Mouse (Mus musculus) E14TG2a.4 (cell line): ENCODE measurements around the gene Col6a6.
A peak's percentile ranks its signal among the peaks of the same experiment; 100 is the strongest.

Experiments
- H3K27me3 ChIP-seq: 2 replicates; pipeline ENCODE4 v1.6.1; 2014; ENCODE audit warnings: low read length, control low read depth; ENCODE audit not compliant: insufficient read depth
- H3K36me3 ChIP-seq: 2 replicates; pipeline ENCODE4 v1.6.1; 2014; ENCODE audit warnings: low read length, control low read depth; ENCODE audit not compliant: insufficient read depth
- H3K4me1 ChIP-seq: replicated peaks from 2 replicates; pipeline ENCODE4 v1.6.1; 2014; ENCODE audit warnings: low read depth, low read length, control low read depth
- H3K4me3 ChIP-seq: replicated peaks from 2 replicates; pipeline ENCODE4 v1.5.1; 2014; ENCODE audit warnings: mild to moderate bottlenecking, low read length
- H3K9me3 ChIP-seq: 2 replicates; pipeline ENCODE4 v1.6.1; 2014; ENCODE audit warnings: low read length, control low read depth
- CTCF ChIP-seq: conservative IDR thresholded peaks from 2 replicates; pipeline ENCODE4 v1.5.1; 2014; ENCODE audit warnings: low read length
- NANOG ChIP-seq: IDR thresholded peaks from 2 replicates; pipeline ENCODE4 v1.6.1; 2014; ENCODE audit warnings: borderline replicate concordance, low read length, mixed read lengths
- POU5F1 ChIP-seq: IDR thresholded peaks from 2 replicates; pipeline ENCODE4 v1.6.1; 2014; ENCODE audit warnings: low read length, borderline replicate concordance

The Col6a6 gene

GRCm38 (mm10) chr9:105692472-105692871 is 135.5 kb downstream of the Col6a6 start:
- Histone ChIP-seq H3K4me3 (peak overlapping the region; percentile 59), H3K4me1 (peaks cover 17% of the 10 kb centered on the region), H3K36me3 (peaks cover 17% of the 10 kb centered on the region), H3K27me3 (no peaks in the 10 kb centered on the region), H3K9me3 (no peaks in the 10 kb centered on the region)
- no peak for TF ChIP-seq NANOG
- no peak for TF ChIP-seq CTCF
- no peak for TF ChIP-seq POU5F1

- H3K36me3 ChIP-seq = peaks cover 47% of the 10 kb centered on the region
- H3K4me3 ChIP-seq = no peak overlapping the region
- H3K4me1 ChIP-seq = peaks cover 17% of the 10 kb centered on the region
- no peaks in the 10 kb centered on the region for H3K27me3 ChIP-seq
- H3K9me3 ChIP-seq = no peaks in the 10 kb centered on the region
- no peak for TF ChIP-seq POU5F1
- no peak for TF ChIP-seq NANOG
- no peak for TF ChIP-seq CTCF
Observed at GRCm38 (mm10) chr9:105689485-105689884, 138.5 kb downstream of the Col6a6 start.

- peaks cover 83% of the 10 kb centered on the region for H3K36me3 ChIP-seq
- H3K4me3 ChIP-seq = no peak overlapping the region
- TF ChIP-seq NANOG (no peak), POU5F1 (no peak), CTCF (no peak)
- no peaks in the 10 kb centered on the region for H3K9me3 ChIP-seq
- H3K27me3 ChIP-seq = no peaks in the 10 kb centered on the region
- no peaks in the 10 kb centered on the region; the same call in 1 of the 2 replicates for H3K4me1 ChIP-seq
Observed at GRCm38 (mm10) chr9:105684549-105685165, 143.3 kb downstream of the Col6a6 start.

GRCm38 (mm10) chr9:105681386-105681785 is 146.6 kb downstream of the Col6a6 start:
- Histone ChIP-seq H3K9me3 (no peaks in the 10 kb centered on the region), H3K4me3 (no peak overlapping the region), H3K4me1 (no peaks in the 10 kb centered on the region; the same call in 1 of the 2 replicates), H3K36me3 (peaks cover 82% of the 10 kb centered on the region), H3K27me3 (no peaks in the 10 kb centered on the region)
- no peak for TF ChIP-seq CTCF
- TF ChIP-seq NANOG = no peak
- TF ChIP-seq POU5F1 = no peak

- no peak overlapping the region for H3K4me3 ChIP-seq
- peaks cover 50% of the 10 kb centered on the region for H3K36me3 ChIP-seq
- no peaks in the 10 kb centered on the region for H3K9me3 ChIP-seq
- TF ChIP-seq POU5F1 = no peak
- TF ChIP-seq CTCF = no peak
- TF ChIP-seq NANOG = no peak
- no peaks in the 10 kb centered on the region for H3K27me3 ChIP-seq
- H3K4me1 ChIP-seq = no peaks in the 10 kb centered on the region; the same call in 1 of the 2 replicates
Observed at GRCm38 (mm10) chr9:105675941-105676340, 152.0 kb downstream of the Col6a6 start.

- peaks cover 64% of the 10 kb centered on the region for H3K36me3 ChIP-seq
- no peaks in the 10 kb centered on the region for H3K4me1 ChIP-seq
- no peak overlapping the region for H3K4me3 ChIP-seq
- H3K27me3 ChIP-seq = no peaks in the 10 kb centered on the region
- H3K9me3 ChIP-seq = no peaks in the 10 kb centered on the region
- no peak for TF ChIP-seq POU5F1
- no peak for TF ChIP-seq NANOG
- TF ChIP-seq CTCF = no peak
Observed at GRCm38 (mm10) chr9:105672032-105672431, 155.9 kb downstream of the Col6a6 start.

- H3K9me3 ChIP-seq = no peaks in the 10 kb centered on the region
- no peak overlapping the region for H3K4me3 ChIP-seq
- TF ChIP-seq NANOG (no peak), CTCF (no peak), POU5F1 (no peak)
- peaks cover 60% of the 10 kb centered on the region for H3K36me3 ChIP-seq
- H3K27me3 ChIP-seq = no peaks in the 10 kb centered on the region
- H3K4me1 ChIP-seq = 0 out of 2 replicates have a peak, but pooled peaks cover 4% of the 10 kb centered on the region
Observed at GRCm38 (mm10) chr9:105670916-105671315, 157.0 kb downstream of the Col6a6 start.

- no peak for TF ChIP-seq NANOG
- TF ChIP-seq CTCF = no peak
- no peak for TF ChIP-seq POU5F1
- Histone ChIP-seq H3K27me3 (no peaks in the 10 kb centered on the region), H3K9me3 (no peaks in the 10 kb centered on the region), H3K4me3 (no peak overlapping the region), H3K4me1 (peaks cover 27% of the 10 kb centered on the region), H3K36me3 (peaks cover 84% of the 10 kb centered on the region)
Observed at GRCm38 (mm10) chr9:105665269-105665668, 162.7 kb downstream of the Col6a6 start.

- Histone ChIP-seq H3K9me3 (no peaks in the 10 kb centered on the region), H3K4me3 (no peak overlapping the region), H3K27me3 (no peaks in the 10 kb centered on the region), H3K4me1 (peaks cover 30% of the 10 kb centered on the region), H3K36me3 (peaks cover 65% of the 10 kb centered on the region)
- TF ChIP-seq NANOG = no peak
- no peak for TF ChIP-seq CTCF
- no peak for TF ChIP-seq POU5F1
Observed at GRCm38 (mm10) chr9:105659877-105660276, 168.1 kb downstream of the Col6a6 start.
